Mouse (Mus musculus): ENCODE results near the gene Mcrs1. TPM values are rescaled to one million over a fixed set of nuclear protein-coding genes. Genes with fewer than 3 reads are reported as not detected.

The Mcrs1 gene
- polyA plus RNA-seq, 1 experiment from 2014 or later = 27.2 TPM

- 80% methylated on average over 2 of the region's 2 CpGs for WGBS (ENCODE audit: insufficient replicate concordance)
- H3K4me2 ChIP-seq (ENCODE audit: low read depth, low read length) = no peak overlapping the region
- no peak overlapping the region for H3K4me3 ChIP-seq (ENCODE audit: low read depth, low read length)
- no peak overlapping the region for H3K9ac ChIP-seq (replicated peaks)
- H3K27me3 ChIP-seq (ENCODE audit: insufficient read depth, low read length) = no peaks in the 10 kb centered on the region
- no peaks in the 10 kb centered on the region for H3K9me3 ChIP-seq (ENCODE audit: low read length)
- H3K36me3 ChIP-seq (replicated peaks; ENCODE audit: insufficient read depth, low read length) = no peaks in the 10 kb centered on the region
- TF ChIP-seq EP300 (IDR thresholded peaks at IDR 0.05; ENCODE audit: low read depth) = no peak
- no peak for TF ChIP-seq CTCF (IDR thresholded peaks at IDR 0.05; ENCODE audit: low read depth)
- no peak for DNase-seq
- no peak overlapping the region for H3K27ac ChIP-seq (ENCODE audit: low read depth)
- H3K4me1 ChIP-seq (ENCODE audit: insufficient read depth) = peaks cover 11% of the 10 kb centered on the region
- ATAC-seq = no peak
Measured at GRCm38 (mm10) chr15:99264363-99264762, 12.6 kb upstream of the Mcrs1 start.

GRCm38 (mm10) chr15:99262702-99263101 is 10.9 kb upstream of the Mcrs1 start:
- Histone ChIP-seq H3K27me3 (ENCODE audit: insufficient read depth, low read length) (no peaks in the 10 kb centered on the region), H3K4me2 (ENCODE audit: low read depth, low read length) (no peak overlapping the region), H3K9me3 (ENCODE audit: low read length) (no peaks in the 10 kb centered on the region), H3K4me1 (ENCODE audit: insufficient read depth) (peaks cover 15% of the 10 kb centered on the region), H3K9ac (replicated peaks) (no peak overlapping the region), H3K4me3 (ENCODE audit: low read depth, low read length) (no peak overlapping the region), H3K27ac (ENCODE audit: low read depth) (no peak overlapping the region), H3K36me3 (replicated peaks; ENCODE audit: insufficient read depth, low read length) (no peaks in the 10 kb centered on the region)
- WGBS (ENCODE audit: insufficient replicate concordance) = 75% methylated on average over 10 of the region's 10 CpGs
- DNase-seq (no peak), ATAC-seq (no peak)
- no peak for TF ChIP-seq CTCF (IDR thresholded peaks at IDR 0.05; ENCODE audit: low read depth)
- no peak for TF ChIP-seq EP300 (IDR thresholded peaks at IDR 0.05; ENCODE audit: low read depth)

GRCm38 (mm10) chr15:99259730-99260252 is 8.0 kb upstream of the Mcrs1 start:
- Histone ChIP-seq H3K27me3 (ENCODE audit: insufficient read depth, low read length) (no peaks in the 10 kb centered on the region), H3K9me3 (ENCODE audit: low read length) (no peaks in the 10 kb centered on the region), H3K4me3 (ENCODE audit: low read depth, low read length) (peak overlapping the region; percentile 0; the same call in 1 of the 2 replicates), H3K27ac (ENCODE audit: low read depth) (no peak overlapping the region), H3K4me1 (ENCODE audit: insufficient read depth) (peaks cover 17% of the 10 kb centered on the region), H3K9ac (replicated peaks) (no peak overlapping the region), H3K36me3 (replicated peaks; ENCODE audit: insufficient read depth, low read length) (no peaks in the 10 kb centered on the region), H3K4me2 (ENCODE audit: low read depth, low read length) (peak overlapping the region; percentile 66)
- ATAC-seq (peak; percentile 70), DNase-seq (peak; percentile 89)
- WGBS (ENCODE audit: insufficient replicate concordance) = 0% methylated on average over 9 of the region's 10 CpGs
- TF ChIP-seq EP300 (IDR thresholded peaks at IDR 0.05; ENCODE audit: low read depth) = no peak
- no peak for TF ChIP-seq CTCF (IDR thresholded peaks at IDR 0.05; ENCODE audit: low read depth)

- Histone ChIP-seq H3K4me1 (ENCODE audit: insufficient read depth) (peaks cover 20% of the 10 kb centered on the region), H3K36me3 (replicated peaks; ENCODE audit: insufficient read depth, low read length) (no peaks in the 10 kb centered on the region), H3K27me3 (ENCODE audit: insufficient read depth, low read length) (no peaks in the 10 kb centered on the region), H3K27ac (ENCODE audit: low read depth) (no peak overlapping the region), H3K4me2 (ENCODE audit: low read depth, low read length) (peak overlapping the region; percentile 33), H3K9ac (replicated peaks) (no peak overlapping the region), H3K4me3 (ENCODE audit: low read depth, low read length) (peak overlapping the region; percentile 0; the same call in 1 of the 2 replicates), H3K9me3 (ENCODE audit: low read length) (no peaks in the 10 kb centered on the region)
- peak; percentile 67 for ATAC-seq
- TF ChIP-seq CTCF (IDR thresholded peaks at IDR 0.05; ENCODE audit: low read depth) (no peak), EP300 (IDR thresholded peaks at IDR 0.05; ENCODE audit: low read depth) (no peak)
- WGBS (ENCODE audit: insufficient replicate concordance) = 49% methylated on average over 8 of the region's 8 CpGs
- DNase-seq = no peak
Measured at GRCm38 (mm10) chr15:99259167-99259729, 7.5 kb upstream of the Mcrs1 start.

- DNase-seq (no peak), ATAC-seq (no peak)
- Histone ChIP-seq H3K9ac (replicated peaks) (no peak overlapping the region), H3K27me3 (ENCODE audit: insufficient read depth, low read length) (no peaks in the 10 kb centered on the region), H3K27ac (ENCODE audit: low read depth) (no peak overlapping the region), H3K4me1 (ENCODE audit: insufficient read depth) (peaks cover 34% of the 10 kb centered on the region), H3K9me3 (ENCODE audit: low read length) (no peaks in the 10 kb centered on the region), H3K4me3 (ENCODE audit: low read depth, low read length) (no peak overlapping the region), H3K36me3 (replicated peaks; ENCODE audit: insufficient read depth, low read length) (no peaks in the 10 kb centered on the region), H3K4me2 (ENCODE audit: low read depth, low read length) (no peak overlapping the region)
- no peak for TF ChIP-seq CTCF (IDR thresholded peaks at IDR 0.05; ENCODE audit: low read depth)
- no peak for TF ChIP-seq EP300 (IDR thresholded peaks at IDR 0.05; ENCODE audit: low read depth)
- WGBS (ENCODE audit: insufficient replicate concordance) = 77% methylated on average over 6 of the region's 6 CpGs
Measured at GRCm38 (mm10) chr15:99255241-99255749, 3.5 kb upstream of the Mcrs1 start.

- TF ChIP-seq EP300 (IDR thresholded peaks at IDR 0.05; ENCODE audit: low read depth) (no peak), CTCF (IDR thresholded peaks at IDR 0.05; ENCODE audit: low read depth) (no peak)
- H3K27ac ChIP-seq (ENCODE audit: low read depth) = peak overlapping the region; percentile 24
- ATAC-seq (no peak), DNase-seq (no peak)
- H3K4me2 ChIP-seq (ENCODE audit: low read depth, low read length) = no peak overlapping the region
- no peaks in the 10 kb centered on the region for H3K9me3 ChIP-seq (ENCODE audit: low read length)
- H3K4me3 ChIP-seq (ENCODE audit: low read depth, low read length) = no peak overlapping the region
- 58% methylated on average over 2 of the region's 2 CpGs for WGBS (ENCODE audit: insufficient replicate concordance)
- H3K36me3 ChIP-seq (replicated peaks; ENCODE audit: insufficient read depth, low read length) = no peaks in the 10 kb centered on the region
- H3K9ac ChIP-seq (replicated peaks) = no peak overlapping the region; the same call in 1 of the 2 replicates
- H3K4me1 ChIP-seq (ENCODE audit: insufficient read depth) = peaks cover 31% of the 10 kb centered on the region
- no peaks in the 10 kb centered on the region for H3K27me3 ChIP-seq (ENCODE audit: insufficient read depth, low read length)
Measured at GRCm38 (mm10) chr15:99254477-99255005, 2.8 kb upstream of the Mcrs1 start.

All from liver, postnatal 0 days (tissue).